15 mouse cellular contexts compared by ENCODE assay signal in the genomic region with DNA sequence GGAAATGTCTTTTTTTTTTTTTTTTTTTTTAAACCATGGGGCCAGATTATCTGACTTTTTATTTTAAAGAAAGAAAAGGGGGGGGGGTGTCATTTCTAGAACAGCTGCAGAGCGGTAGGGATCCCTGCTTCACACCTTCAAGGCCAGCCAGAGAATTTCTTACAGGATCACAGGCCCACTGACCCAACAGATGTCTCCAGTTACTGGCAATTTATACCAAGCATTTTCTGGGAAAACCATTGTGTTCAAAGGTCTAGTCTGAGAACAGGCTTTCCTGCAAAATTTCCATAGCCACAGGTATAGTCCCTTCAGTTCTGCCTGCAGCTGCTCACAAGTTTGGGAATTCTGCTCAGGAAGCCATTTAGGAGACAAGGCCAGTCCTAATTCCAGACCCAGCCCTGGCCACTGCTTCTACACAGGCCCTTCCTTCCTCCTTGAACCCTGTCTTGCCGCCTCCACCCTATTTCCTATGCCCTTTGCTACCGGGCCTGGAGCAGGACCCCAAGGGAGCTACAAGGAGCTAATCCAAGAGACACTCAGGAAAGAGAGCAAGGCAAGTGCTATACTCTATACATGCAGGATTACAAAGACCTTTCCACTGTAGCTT. TPM values are rescaled to one million over a fixed set of nuclear protein-coding genes. Genes with fewer than 3 reads are reported as not detected.
DNase-seq lines count a peak whose midpoint lies in the region; ATAC-seq and TF ChIP-seq lines count a peak whose summit lies in the region.
"Had no signal": no experiment of that assay in that cellular context is flagged by ENCODE, and none has a peak within 500 bp of the region (broad histone marks: within the 10 kb centered on the region; RNA-seq: fewer than 3 reads in every experiment).

No protein-coding gene starts in this region.

- H3K4me3 ChIP-seq in layer of hippocampus, adult 2 months: no peak overlapping the region
- H3K4me3 ChIP-seq in embryonic facial prominence, embryonic 10.5 days: no peak overlapping the region
- no peak overlapping the region for H3K4me3 ChIP-seq in limb, embryonic 14.5 days (replicated peaks; ENCODE audit: low read length)
- H3K4me3 ChIP-seq: heart, embryonic 15.5 days; megakaryocyte, embryonic 14.5 days had no signal

- DNase-seq in heart, adult 11 months: peak; percentile 97
- no peak for DNase-seq in heart, adult 8-10 months (ENCODE audit: low spot score)
- DNase-seq in layer of hippocampus, adult 2 months (ENCODE audit: low spot score in 2 of 2): no peak
- DNase-seq in layer of hippocampus, adult 11-12 months (ENCODE audit: low spot score): no peak
- DNase-seq in embryonic facial prominence, embryonic 10.5 days (ENCODE audit: low spot score): no peak
- DNase-seq in limb, embryonic 14.5 days (ENCODE audit: low spot score): no peak
- DNase-seq in MN1 (ENCODE audit: low spot score): no peak
- DNase-seq in right cerebral cortex, postnatal 36 days (ENCODE audit: low spot score in 2 of 2): no peak
- DNase-seq: adrenal gland, adult 8-10 months; cerebellum, adult 8-10 months had no signal

- H3K27ac ChIP-seq in layer of hippocampus, adult 2 months: peak overlapping the region; percentile 99
- peak overlapping the region; percentile 48; the same call in 1 of the 2 replicates for H3K27ac ChIP-seq in embryonic facial prominence, embryonic 10.5 days (replicated peaks)
- H3K27ac ChIP-seq in limb, embryonic 14.5 days (replicated peaks; ENCODE audit: low read depth, low read length): peak overlapping the region; percentile 63
- H3K27ac ChIP-seq: heart, embryonic 15.5 days had no signal

- H3K36me3 ChIP-seq in embryonic facial prominence, embryonic 10.5 days (replicated peaks): no peaks in the 10 kb centered on the region
- no peaks in the 10 kb centered on the region for H3K36me3 ChIP-seq in limb, embryonic 14.5 days (ENCODE audit: control insufficient read depth, insufficient read depth, low read length)
- H3K36me3 ChIP-seq: heart, embryonic 15.5 days had no signal

- no peak for ATAC-seq in limb, embryonic 14.5 days (ENCODE audit: low FRiP score, low read depth)

- no peaks in the 10 kb centered on the region for H3K9me3 ChIP-seq in embryonic facial prominence, embryonic 10.5 days
- no peaks in the 10 kb centered on the region for H3K9me3 ChIP-seq in limb, embryonic 14.5 days (ENCODE audit: control insufficient read depth, low read length)
- H3K9me3 ChIP-seq: heart, embryonic 15.5 days; megakaryocyte, embryonic 14.5 days had no signal

- no peak for TF ChIP-seq CTCF in layer of hippocampus, adult 2 months (conservative IDR thresholded peaks at IDR 0.05)

- H3K4me2 ChIP-seq in limb, embryonic 14.5 days (replicated peaks; ENCODE audit: low read depth, low read length, severe bottlenecking): no peak overlapping the region
- H3K4me2 ChIP-seq: heart, embryonic 15.5 days had no signal

- peaks cover 31% of the 10 kb centered on the region for H3K4me1 ChIP-seq in embryonic facial prominence, embryonic 10.5 days
- peaks cover 4% of the 10 kb centered on the region for H3K4me1 ChIP-seq in limb, embryonic 14.5 days (ENCODE audit: control insufficient read depth, insufficient read depth, low read length)

- no peak overlapping the region for H3K9ac ChIP-seq in limb, embryonic 14.5 days (ENCODE audit: low read depth, low read length, severe bottlenecking)
- H3K9ac ChIP-seq: heart, embryonic 15.5 days had no signal

- no peak for TF ChIP-seq POLR2A in limb, embryonic 14.5 days (IDR thresholded peaks at IDR 0.05; ENCODE audit: borderline replicate concordance, extremely low read depth, insufficient read depth, insufficient read length)

- 48% methylated on average over 3 of the region's 3 CpGs for WGBS in embryonic facial prominence, embryonic 10.5 days
- WGBS in limb, embryonic 14.5 days: 22% methylated on average over 3 of the region's 3 CpGs

- no peaks in the 10 kb centered on the region for H3K27me3 ChIP-seq in embryonic facial prominence, embryonic 10.5 days (replicated peaks; ENCODE audit: low read depth, poor library complexity, severe bottlenecking)
- H3K27me3 ChIP-seq in limb, embryonic 14.5 days (ENCODE audit: control insufficient read depth, insufficient read depth, low read length): no peaks in the 10 kb centered on the region
- H3K27me3 ChIP-seq: heart, embryonic 15.5 days had no signal

RNA-seq across cellular contexts. Expression of a gene that starts 13.9 kb away (rescaled TPM):
- not detected for total RNA-seq in heart, adult 8-10 months (2022)
- total RNA-seq in layer of hippocampus, adult 2 months (2021): not detected
- polyA plus RNA-seq in embryonic facial prominence, embryonic 10.5 days (2016; fragmentation: Nextera tagmentation; extraction: Ambion mirVana): not detected in 2 replicates
- not detected in 2 replicates for polyA plus RNA-seq in limb, embryonic 14.5 days (2012; rRNA removed)
- not detected in 2 replicates for polyA plus RNA-seq in limb, embryonic 14.5 days (2014; fragmentation: Nextera tagmentation; extraction: Ambion mirVana)
- total RNA-seq: gastrocnemius, adult 18-20 months; layer of hippocampus, adult 18-20 months; left cerebral cortex, postnatal 36 days had no signal

RNA-seq across cellular contexts. Expression of a gene that starts 36.0 kb away (rescaled TPM):
- 10 to 100 TPM; 39.6 to 53.1 (median 47.7) TPM for total RNA-seq in heart, adult 8-10 months (2022)
- 100 to 1,000 TPM; 200 to 216 TPM for total RNA-seq in layer of hippocampus, adult 2 months (2021)
- polyA plus RNA-seq in embryonic facial prominence, embryonic 10.5 days (2016; fragmentation: Nextera tagmentation; extraction: Ambion mirVana): 22.1 and 23.9 TPM in 2 replicates
- 9.9 and 12.3 TPM in 2 replicates for polyA plus RNA-seq in limb, embryonic 14.5 days (2012; rRNA removed)
- 27.0 and 28.0 TPM in 2 replicates for polyA plus RNA-seq in limb, embryonic 14.5 days (2014; fragmentation: Nextera tagmentation; extraction: Ambion mirVana)

Comparison
In these comparisons a context has a peak if more than half of its experiments do, and no peak if none do; other contexts are left out.
1. H3K27ac ChIP-seq: peak in every context shown above with its lines; median percentile 99 in layer of hippocampus, adult 2 months; 63 in limb, embryonic 14.5 days; 48 in embryonic facial prominence, embryonic 10.5 days.